Mouse (Mus musculus) hindbrain, embryonic 10.5 days (tissue): ENCODE results near the gene Pnp. TPM values are rescaled to one million over a fixed set of nuclear protein-coding genes. Genes with fewer than 3 reads are reported as not detected.
A peak's percentile ranks its signal among the peaks of the same experiment; 100 is the strongest.
"Not testable (repeated sequence)": the region's sequence is repeated elsewhere in the genome, so short reads cannot be mapped to it uniquely, and the experiment has no call there.

Experiments used
- DNase-seq: peaks from one replicate; pipeline ENCODE4 v3.0.0-alpha.2; 2017; ENCODE audit warnings: low spot score
- H3K27ac ChIP-seq: fragments of 300-500 bp; sonication (generic); 2 replicates; pipeline ENCODE4 v1.5.1; 2016; ENCODE audit warnings: mild to moderate bottlenecking, moderate library complexity
- H3K27me3 ChIP-seq: fragments of 300-500 bp; sonication (generic); 2 replicates; pipeline ENCODE4 v1.6.1; 2016; ENCODE audit warnings: mild to moderate bottlenecking; ENCODE audit not compliant: poor library complexity, insufficient read depth, severe bottlenecking
- H3K36me3 ChIP-seq: fragments of 300-500 bp; sonication (generic); 2 replicates; pipeline ENCODE4 v1.6.1; 2016; ENCODE audit warnings: mild to moderate bottlenecking, moderate library complexity
- H3K4me1 ChIP-seq: fragments of 300-500 bp; sonication (generic); replicated peaks from 2 replicates; pipeline ENCODE4 v1.6.1; 2016; ENCODE audit warnings: mild to moderate bottlenecking
- H3K4me3 ChIP-seq: fragments of 300-500 bp; sonication (generic); 2 replicates; pipeline ENCODE4 v1.5.1; 2016; ENCODE audit warnings: mild to moderate bottlenecking, moderate library complexity
- H3K9me3 ChIP-seq: fragments of 300-500 bp; sonication (generic); 2 replicates; pipeline ENCODE4 v1.6.1; 2016; ENCODE audit warnings: mild to moderate bottlenecking, moderate library complexity
- WGBS: fragments of 180-500 bp; shearing (Covaris S2); methylation state at CpG from one replicate; pipeline ENCODE4 v1.1.7; 2016; 5-methylcytosine and 5-hydroxymethylcytosine counted together
- polyA plus RNA-seq: library from polyadenylated mRNA; unstranded; fragments of >200 nt; fragmentation: Nextera tagmentation; extraction: Ambion mirVana; gene quantifications from 2 replicates; pipeline ENCODE4 v1.2.1, GENCODE M21; 2016

The Pnp gene
- polyA plus RNA-seq, 1 experiment from 2014 or later: 72.3 TPM

DNA sequence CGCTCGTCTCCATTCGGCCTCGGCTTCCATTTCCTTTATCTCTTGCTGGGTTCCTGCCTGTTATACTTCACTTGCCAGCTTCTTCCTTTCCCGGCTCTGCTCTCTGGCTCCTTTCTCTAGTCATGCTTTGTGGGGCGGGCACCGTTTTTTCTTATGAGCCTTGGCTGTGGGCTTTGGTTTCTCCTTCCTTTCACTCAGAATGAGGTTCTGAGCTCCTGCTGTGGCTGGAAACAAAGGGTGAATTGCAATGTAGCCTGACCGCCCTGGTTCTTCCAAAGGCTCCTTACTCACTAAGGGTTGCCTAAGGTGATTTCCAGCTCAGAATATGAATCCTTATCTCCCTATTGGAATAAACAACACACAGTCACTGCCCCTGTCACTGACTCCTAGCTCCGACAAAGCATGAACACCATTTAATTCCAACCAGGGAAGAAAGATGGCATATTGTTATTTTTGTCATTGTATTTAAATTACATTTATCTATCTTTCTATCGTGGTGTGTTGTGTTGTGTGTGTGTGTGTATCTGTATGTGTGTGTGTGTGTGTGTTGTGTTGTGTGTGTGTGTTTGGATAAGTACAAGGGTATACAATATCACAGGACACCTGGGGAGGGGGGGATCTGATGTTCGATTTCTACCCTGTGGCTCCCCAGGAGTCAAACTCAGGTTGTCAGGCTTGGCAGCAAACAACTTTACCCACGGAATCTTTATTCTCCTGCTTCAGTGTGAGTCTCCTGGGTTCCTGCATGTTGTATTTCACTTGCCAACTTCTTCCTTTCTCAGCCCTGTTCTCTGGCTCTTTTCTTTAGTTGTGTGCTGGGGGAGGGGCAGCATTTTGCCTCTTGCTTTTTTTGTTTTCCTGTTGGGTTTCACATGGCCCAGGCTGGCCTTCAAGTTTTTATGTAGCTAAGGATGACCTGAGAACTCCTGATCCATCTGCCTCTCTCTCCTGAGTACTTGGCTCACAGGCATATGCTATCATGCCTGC is 39.0 kb downstream of the Pnp start:
- H3K4me3 ChIP-seq: peak overlapping the region; percentile 12; the same call in 1 of the 2 replicates
- 19% methylated on average over 12 of the region's 12 CpGs for WGBS
- no peaks in the 10 kb centered on the region for H3K27me3 ChIP-seq
- H3K4me1 ChIP-seq: peaks cover 23% of the 10 kb centered on the region
- no peaks in the 10 kb centered on the region for H3K36me3 ChIP-seq
- H3K9me3 ChIP-seq: no peaks in the 10 kb centered on the region
- peak overlapping the region; percentile 65 for H3K27ac ChIP-seq
- DNase-seq: peak; percentile 20

GRCm38 (mm10) chr14:50970822-50971221 is 39.9 kb downstream of the Pnp start:
- Histone ChIP-seq H3K27ac (no peak overlapping the region), H3K36me3 (no peaks in the 10 kb centered on the region), H3K4me1 (peaks cover 23% of the 10 kb centered on the region), H3K27me3 (no peaks in the 10 kb centered on the region), H3K9me3 (no peaks in the 10 kb centered on the region), H3K4me3 (no peak overlapping the region)
- no peak for DNase-seq
- 92% methylated on average over 1 of the region's 1 CpGs for WGBS

GRCm38 (mm10) chr14:50973054-50973453 is 42.2 kb downstream of the Pnp start:
- not testable (repeated sequence) for H3K27me3 ChIP-seq, H3K4me3 ChIP-seq, H3K36me3 ChIP-seq, H3K9me3 ChIP-seq, DNase-seq, H3K27ac ChIP-seq
- WGBS: 90% methylated on average over 5 of the region's 5 CpGs
- peaks cover 35% of the 10 kb centered on the region for H3K4me1 ChIP-seq

- Histone ChIP-seq H3K9me3 (no peaks in the 10 kb centered on the region), H3K36me3 (no peaks in the 10 kb centered on the region), H3K27ac (no peak overlapping the region), H3K4me3 (no peak overlapping the region), H3K27me3 (no peaks in the 10 kb centered on the region), H3K4me1 (peaks cover 29% of the 10 kb centered on the region)
- no peak for DNase-seq
- 67% methylated on average over 4 of the region's 4 CpGs for WGBS
These were observed 42.8 kb downstream of the Pnp start for GRCm38 (mm10) chr14:50973700-50974099.

- WGBS: 59% methylated on average over 5 of the region's 5 CpGs
- H3K4me1 ChIP-seq: peaks cover 16% of the 10 kb centered on the region
These were observed 44.1 kb downstream of the Pnp start for GRCm38 (mm10) chr14:50975001-50975400.

DNA sequence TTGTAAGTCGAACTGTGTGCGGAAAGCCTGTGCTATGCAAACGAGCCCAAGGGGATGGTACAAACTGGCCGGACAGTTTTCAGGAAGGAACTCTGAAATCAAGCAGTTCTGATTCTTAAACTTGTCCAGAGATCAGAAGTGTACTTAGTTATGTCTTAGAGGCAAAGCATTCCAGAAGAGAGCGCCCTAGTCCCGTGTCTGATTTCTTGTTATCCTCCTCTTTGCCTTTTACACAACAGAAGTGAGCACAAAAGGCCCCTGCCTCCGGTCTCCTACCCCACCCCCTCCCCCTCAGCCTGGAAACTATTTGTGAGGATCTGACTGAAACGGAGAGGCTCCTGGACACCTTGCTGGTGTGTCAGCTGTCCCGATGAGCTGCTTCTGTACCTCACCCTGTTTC is 45.8 kb downstream of the Pnp start:
- Histone ChIP-seq H3K27me3 (no peaks in the 10 kb centered on the region), H3K36me3 (no peaks in the 10 kb centered on the region), H3K9me3 (no peaks in the 10 kb centered on the region), H3K4me3 (peak overlapping the region; percentile 23), H3K27ac (peak overlapping the region; percentile 73), H3K4me1 (peaks cover 13% of the 10 kb centered on the region)
- DNase-seq: peak; percentile 31
- WGBS: 20% methylated on average over 9 of the region's 9 CpGs

More at GRCm38 (mm10) chr14:50975001-50975400, 44.1 kb downstream of the Pnp start:
- DNase-seq: no peak
- Histone ChIP-seq H3K27me3 (no peaks in the 10 kb centered on the region), H3K27ac (no peak overlapping the region), H3K9me3 (no peaks in the 10 kb centered on the region), H3K4me3 (no peak overlapping the region), H3K36me3 (no peaks in the 10 kb centered on the region)

DNA sequence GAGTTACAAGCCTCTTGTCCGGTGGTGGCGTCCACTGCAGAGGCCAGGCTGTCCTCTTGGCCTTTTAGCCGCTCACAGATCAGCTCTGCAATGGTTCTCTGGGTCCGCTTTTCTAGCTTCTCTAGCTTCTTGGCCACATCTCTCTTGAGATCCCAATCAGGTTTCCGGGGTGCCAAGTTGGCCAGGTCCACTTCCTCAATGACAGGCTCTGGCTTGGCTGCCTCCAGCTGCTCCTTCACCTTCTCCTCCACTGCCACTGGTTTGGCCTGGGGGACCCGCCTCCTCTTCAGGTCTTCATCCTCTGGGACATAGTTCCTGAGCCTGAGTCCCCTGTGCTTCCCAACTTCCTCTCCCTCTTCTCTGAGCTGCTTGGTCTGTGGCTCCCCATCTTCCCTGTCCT is 47.6 kb downstream of the Pnp start:
- H3K27me3 ChIP-seq: not testable (repeated sequence)

GRCm38 (mm10) chr14:50979631-50980030 is 48.7 kb downstream of the Pnp start:
- H3K36me3 ChIP-seq: no peaks in the 10 kb centered on the region
- no peaks in the 10 kb centered on the region for H3K9me3 ChIP-seq
- H3K27ac ChIP-seq: no peak overlapping the region
- H3K4me3 ChIP-seq: no peak overlapping the region
- no peak for DNase-seq
- no peaks in the 10 kb centered on the region for H3K27me3 ChIP-seq
- peaks cover 13% of the 10 kb centered on the region for H3K4me1 ChIP-seq

More for the DNA sequence above, 47.6 kb downstream of the Pnp start:
- 90% methylated on average over 6 of the region's 6 CpGs for WGBS
- H3K27ac ChIP-seq, DNase-seq, H3K9me3 ChIP-seq, H3K4me3 ChIP-seq, H3K36me3 ChIP-seq: not testable (repeated sequence)
- H3K4me1 ChIP-seq: peaks cover 13% of the 10 kb centered on the region

DNA sequence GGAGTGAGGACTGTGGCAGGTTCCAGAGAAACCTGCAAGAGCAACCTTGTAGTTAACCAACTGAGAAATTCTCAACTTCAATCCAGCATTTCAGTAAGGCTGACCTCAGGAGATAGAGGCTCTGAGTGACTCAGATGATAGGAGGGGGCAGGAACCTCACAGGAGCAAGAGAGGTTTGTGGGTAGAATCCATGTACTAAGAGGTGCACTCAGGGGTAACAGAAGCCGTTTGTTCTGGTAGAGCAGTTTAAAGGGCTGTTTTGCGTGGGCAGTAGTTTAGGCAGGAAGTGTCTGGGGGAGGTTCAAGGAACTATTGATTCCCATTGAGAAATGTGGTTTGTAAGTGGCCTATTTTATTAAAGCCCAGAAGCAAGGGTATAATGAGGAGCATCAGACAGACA is 50.3 kb downstream of the Pnp start:
- Histone ChIP-seq H3K9me3 (no peaks in the 10 kb centered on the region), H3K27ac (no peak overlapping the region), H3K27me3 (no peaks in the 10 kb centered on the region), H3K4me1 (peaks cover 12% of the 10 kb centered on the region), H3K4me3 (no peak overlapping the region), H3K36me3 (no peaks in the 10 kb centered on the region)
- DNase-seq: no peak
- 45% methylated on average over 2 of the region's 2 CpGs for WGBS

- H3K4me1 ChIP-seq: peaks cover 5% of the 10 kb centered on the region
- no peaks in the 10 kb centered on the region for H3K9me3 ChIP-seq
- H3K4me3 ChIP-seq: no peak overlapping the region
- H3K27me3 ChIP-seq: no peaks in the 10 kb centered on the region
- H3K27ac ChIP-seq: no peak overlapping the region
- 87% methylated on average over 5 of the region's 5 CpGs for WGBS
- no peaks in the 10 kb centered on the region for H3K36me3 ChIP-seq
- DNase-seq: no peak
These were observed 51.0 kb downstream of the Pnp start for GRCm38 (mm10) chr14:50981837-50982236.

DNA sequence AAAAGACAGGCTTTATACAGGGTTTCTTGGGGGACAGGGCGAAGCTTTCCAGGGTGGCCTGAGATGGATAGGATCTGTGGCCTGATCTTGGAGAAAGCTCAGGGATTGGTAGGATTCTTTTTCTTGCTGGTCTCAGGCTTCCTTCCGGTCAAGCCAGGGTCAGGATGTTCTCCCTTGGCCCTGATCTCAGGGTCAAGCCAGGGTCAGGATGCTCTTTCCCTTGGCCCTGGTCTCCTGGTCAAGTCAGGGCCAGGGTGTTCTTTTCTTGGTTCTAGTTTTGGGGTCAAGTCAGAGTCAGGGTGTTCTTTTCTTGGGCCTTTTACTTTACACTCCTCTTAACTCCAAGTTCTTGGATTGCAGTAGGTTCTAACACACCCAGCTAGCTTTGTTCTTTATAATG is 56.8 kb downstream of the Pnp start:
- no peak for DNase-seq
- H3K27ac ChIP-seq: no peak overlapping the region
- 81% methylated on average over 2 of the region's 2 CpGs for WGBS
- no peak overlapping the region for H3K4me3 ChIP-seq
- no peaks in the 10 kb centered on the region for H3K4me1 ChIP-seq
- H3K36me3 ChIP-seq: no peaks in the 10 kb centered on the region
- no peaks in the 10 kb centered on the region for H3K9me3 ChIP-seq
- no peaks in the 10 kb centered on the region for H3K27me3 ChIP-seq

DNA sequence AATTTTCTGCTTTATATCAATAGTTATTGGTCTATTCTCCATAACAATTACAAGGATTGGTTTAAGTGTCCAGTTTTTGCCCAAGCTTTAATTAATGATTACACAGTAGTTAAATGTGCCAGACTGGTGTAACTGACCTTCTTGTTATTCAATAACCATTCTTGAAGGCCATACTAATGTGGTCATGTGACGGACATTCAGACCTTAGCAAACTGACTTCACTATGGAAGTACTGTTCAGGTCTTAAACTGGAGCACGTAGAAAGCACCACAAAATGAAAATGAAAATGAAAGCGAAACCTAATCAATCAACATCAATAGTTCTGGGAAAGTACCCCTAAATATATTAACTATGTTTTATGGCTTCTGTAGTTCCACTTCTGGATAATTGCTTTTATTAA is 60.2 kb downstream of the Pnp start:
- Histone ChIP-seq H3K4me1 (no peaks in the 10 kb centered on the region), H3K27ac (no peak overlapping the region), H3K9me3 (no peaks in the 10 kb centered on the region), H3K36me3 (no peaks in the 10 kb centered on the region), H3K27me3 (no peaks in the 10 kb centered on the region), H3K4me3 (no peak overlapping the region)
- DNase-seq: no peak
- 88% methylated on average over 3 of the region's 3 CpGs for WGBS

DNA sequence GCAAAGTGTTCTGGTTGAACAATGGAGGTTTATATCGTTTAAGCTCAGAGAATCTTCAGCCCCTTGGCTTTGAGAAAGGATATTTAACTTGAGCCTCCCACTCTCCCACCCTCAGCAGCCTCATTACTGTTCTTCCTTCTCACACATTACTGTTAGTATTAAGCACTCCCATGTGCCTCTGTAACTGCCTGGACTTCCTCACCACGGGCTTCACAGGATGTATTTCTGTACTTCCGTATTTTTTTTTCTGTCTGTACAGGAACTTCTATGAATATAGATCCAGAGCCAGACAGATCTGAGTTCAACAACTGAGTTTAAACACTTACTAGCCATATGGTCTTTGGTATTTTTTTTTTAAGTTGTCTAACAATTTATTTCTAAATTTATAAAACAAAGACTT is 66.2 kb downstream of the Pnp start:
- Histone ChIP-seq H3K36me3 (no peaks in the 10 kb centered on the region), H3K4me1 (no peaks in the 10 kb centered on the region), H3K27ac (no peak overlapping the region), H3K4me3 (no peak overlapping the region), H3K9me3 (no peaks in the 10 kb centered on the region), H3K27me3 (no peaks in the 10 kb centered on the region)
- 86% methylated on average over 3 of the region's 3 CpGs for WGBS
- no peak for DNase-seq
